Mouse (Mus musculus) CH12.LX (cell line): ENCODE results near the gene Polr1b. TPM values are rescaled to one million over a fixed set of nuclear protein-coding genes. Genes with fewer than 3 reads are reported as not detected.

Source experiments
- DNase-seq: peaks from one replicate; pipeline ENCODE4 v3.0.0-alpha.2; 2013; ENCODE audit errors: extremely low read depth
- H3K27ac ChIP-seq: 2 replicates; pipeline ENCODE4 v1.5.1; 2012; ENCODE audit warnings: low read depth, mild to moderate bottlenecking, control low read depth, moderate library complexity; ENCODE audit not compliant: insufficient read depth
- H3K27me3 ChIP-seq: replicated peaks from 2 replicates; pipeline ENCODE3; 2012; ENCODE audit warnings: inconsistent platforms
- H3K36me3 ChIP-seq, 2 experiments: replicated peaks in 1 of 2; 2 replicates each; pipeline versions ENCODE3 to v1.6.1; 2012; ENCODE audit warnings: inconsistent platforms in 1 of 2, low read length in 1 of 2, mild to moderate bottlenecking in 1 of 2, mixed read lengths in 1 of 2, moderate library complexity in 1 of 2; ENCODE audit not compliant: control insufficient read depth in 1 of 2, insufficient read depth in 1 of 2
- H3K4me1 ChIP-seq, 2 experiments: 2 replicates each; pipeline ENCODE4 v1.6.1; 2012; ENCODE audit warnings: inconsistent platforms in 1 of 2, moderate library complexity in 1 of 2; ENCODE audit not compliant: insufficient read depth in 2 of 2, control insufficient read depth in 1 of 2
- H3K4me2 ChIP-seq: 2 replicates; pipeline ENCODE4 v1.6.1; 2012; ENCODE audit warnings: low read depth, mild to moderate bottlenecking, control low read depth; ENCODE audit not compliant: poor library complexity, insufficient read depth, severe bottlenecking
- H3K4me3 ChIP-seq, 3 experiments: fragments of 150-350 bp in 1 of 3; sonication (generic) in 1 of 3; replicated peaks in 1 of 3; 2 replicates each; pipeline versions ENCODE3 to v1.5.1; 2011 to 2012; ENCODE audit warnings: low read depth in 2 of 3, low read length in 2 of 3, mild to moderate bottlenecking in 2 of 3, moderate library complexity in 2 of 3, control low read depth in 1 of 3, improper control_type of control experiment in 1 of 3, inconsistent platforms in 1 of 3, mixed read lengths in 1 of 3; ENCODE audit not compliant: poor library complexity in 1 of 3
- H3K79me2 ChIP-seq: replicated peaks from 2 replicates; pipeline ENCODE4 v1.6.1; 2012; ENCODE audit warnings: mild to moderate bottlenecking, moderate library complexity; ENCODE audit not compliant: control insufficient read depth, poor library complexity, insufficient read depth, severe bottlenecking; ENCODE audit errors: extremely low read depth
- H3K9ac ChIP-seq: 2 replicates; pipeline ENCODE4 v1.6.1; 2012; ENCODE audit warnings: low read depth, mild to moderate bottlenecking, control low read depth, moderate library complexity; ENCODE audit not compliant: insufficient read depth
- H3K9me3 ChIP-seq: replicated peaks from 2 replicates; pipeline ENCODE3; 2012; ENCODE audit warnings: low read length, inconsistent platforms, mixed read lengths
- BHLHE40 ChIP-seq: IDR thresholded peaks from 2 replicates; pipeline ENCODE4 v1.6.1; 2011; ENCODE audit warnings: mild to moderate bottlenecking, low read depth, low read length, improper control_type of control experiment
- CHD1 ChIP-seq: IDR thresholded peaks from 2 replicates; pipeline ENCODE4 v1.6.1; 2012; ENCODE audit warnings: low read depth, low read length, improper control_type of control experiment, inconsistent platforms
- CHD2 ChIP-seq: IDR thresholded peaks from 2 replicates; pipeline ENCODE4 v1.6.1; 2011; ENCODE audit warnings: low read length, improper control_type of control experiment
- CTCF ChIP-seq, 2 experiments: IDR thresholded peaks in 1 of 2; conservative IDR thresholded peaks in 1 of 2; 2 replicates each; pipeline ENCODE4 v1.5.1; 2011 to 2012; ENCODE audit warnings: low read depth in 2 of 2, low read length in 2 of 2, improper control_type of control experiment in 1 of 2, inconsistent platforms in 1 of 2, mild to moderate bottlenecking in 1 of 2, moderate library complexity in 1 of 2
- E2F4 ChIP-seq: IDR thresholded peaks from 2 replicates; pipeline ENCODE4 v1.6.1; 2011; ENCODE audit warnings: low read depth, low read length, improper control_type of control experiment; ENCODE audit not compliant: insufficient replicate concordance
- ELF1 ChIP-seq: IDR thresholded peaks from 2 replicates; pipeline ENCODE4 v1.6.1; 2014; ENCODE audit warnings: low read depth, mild to moderate bottlenecking, inconsistent platforms, low read length, improper control_type of control experiment
- EP300 ChIP-seq: IDR thresholded peaks from 2 replicates; pipeline ENCODE4 v1.6.1; 2011; ENCODE audit warnings: low read length, improper control_type of control experiment
- ETS1 ChIP-seq: conservative IDR thresholded peaks from 2 replicates; pipeline ENCODE4 v1.6.1; 2012; ENCODE audit warnings: low read depth, mild to moderate bottlenecking, inconsistent platforms, low read length, improper control_type of control experiment, moderate library complexity
- GABPA ChIP-seq: IDR thresholded peaks from 2 replicates; pipeline ENCODE4 v1.6.1; 2012; ENCODE audit warnings: low read depth, low read length, improper control_type of control experiment, inconsistent platforms; ENCODE audit not compliant: insufficient replicate concordance
- HCFC1 ChIP-seq: IDR thresholded peaks from 2 replicates; pipeline ENCODE4 v1.6.1; 2012; ENCODE audit warnings: low read depth, mild to moderate bottlenecking, inconsistent platforms, low read length, improper control_type of control experiment
- IRF4 ChIP-seq: IDR thresholded peaks from 2 replicates; pipeline ENCODE4 v1.6.1; 2014; ENCODE audit warnings: low read depth, mild to moderate bottlenecking, inconsistent platforms, low read length, improper control_type of control experiment
- JUN ChIP-seq: IDR thresholded peaks from 2 replicates; pipeline ENCODE4 v1.6.1; 2011; ENCODE audit warnings: low read depth, mild to moderate bottlenecking, low read length, improper control_type of control experiment, moderate library complexity; ENCODE audit not compliant: insufficient read depth
- JUND ChIP-seq: conservative IDR thresholded peaks from 2 replicates; pipeline ENCODE4 v1.6.1; 2011; ENCODE audit warnings: low read depth, low read length, improper control_type of control experiment
- KAT2A ChIP-seq: IDR thresholded peaks from 2 replicates; pipeline ENCODE4 v1.6.1; 2012; ENCODE audit warnings: low read length, improper control_type of control experiment, inconsistent platforms; ENCODE audit not compliant: insufficient replicate concordance
- MAFK ChIP-seq: IDR thresholded peaks from 2 replicates; pipeline ENCODE4 v1.6.1; 2011; ENCODE audit warnings: low read length, improper control_type of control experiment; ENCODE audit not compliant: insufficient replicate concordance
- MAX ChIP-seq: IDR thresholded peaks from 2 replicates; pipeline ENCODE4 v1.6.1; 2011; ENCODE audit warnings: low read length, improper control_type of control experiment
- MAZ ChIP-seq: IDR thresholded peaks from 2 replicates; pipeline ENCODE4 v1.6.1; 2012; ENCODE audit warnings: low read depth, mild to moderate bottlenecking, inconsistent platforms, low read length, improper control_type of control experiment, moderate library complexity
- MEF2A ChIP-seq: IDR thresholded peaks from 2 replicates; pipeline ENCODE4 v1.6.1; 2014; ENCODE audit warnings: low read depth, mild to moderate bottlenecking, inconsistent platforms, low read length, improper control_type of control experiment, borderline replicate concordance
- MXI1 ChIP-seq: IDR thresholded peaks from 2 replicates; pipeline ENCODE4 v1.6.1; 2011; ENCODE audit warnings: mild to moderate bottlenecking, low read depth, low read length, improper control_type of control experiment
- MYC ChIP-seq: IDR thresholded peaks from 2 replicates; pipeline ENCODE4 v1.6.1; 2011; ENCODE audit warnings: low read depth, mild to moderate bottlenecking, improper control_type of control experiment, low read length
- NELFE ChIP-seq: IDR thresholded peaks from 2 replicates; pipeline ENCODE4 v1.6.1; 2011; ENCODE audit warnings: low read depth, low read length, improper control_type of control experiment
- NRF1 ChIP-seq: IDR thresholded peaks from 2 replicates; pipeline ENCODE4 v1.6.1; 2014; ENCODE audit warnings: low read depth, mild to moderate bottlenecking, inconsistent platforms, low read length, improper control_type of control experiment, moderate library complexity
- PAX5 ChIP-seq: IDR thresholded peaks from 2 replicates; pipeline ENCODE4 v1.6.1; 2012; ENCODE audit warnings: low read length, inconsistent platforms, mixed read lengths
- POLR2A ChIP-seq: IDR thresholded peaks from 2 replicates; pipeline ENCODE4 v1.6.1; 2011; ENCODE audit warnings: low read depth, mild to moderate bottlenecking, improper control_type of control experiment, low read length
- POLR2AphosphoS2 ChIP-seq: IDR thresholded peaks from 2 replicates; pipeline ENCODE4 v1.6.1; 2011; ENCODE audit warnings: low read depth, low read length, improper control_type of control experiment
- RAD21 ChIP-seq: IDR thresholded peaks from 2 replicates; pipeline ENCODE4 v1.6.1; 2011; ENCODE audit warnings: low read depth, mild to moderate bottlenecking, low read length, improper control_type of control experiment, moderate library complexity
- RCOR1 ChIP-seq: conservative IDR thresholded peaks from 2 replicates; pipeline ENCODE4 v1.6.1; 2012; ENCODE audit warnings: low read depth, mild to moderate bottlenecking, inconsistent platforms, low read length, improper control_type of control experiment
- SIN3A ChIP-seq: IDR thresholded peaks from 2 replicates; pipeline ENCODE4 v1.6.1; 2012; ENCODE audit warnings: low read length, improper control_type of control experiment, inconsistent platforms
- SMC3 ChIP-seq: IDR thresholded peaks from 2 replicates; pipeline ENCODE4 v1.6.1; 2011; ENCODE audit warnings: low read depth, low read length, improper control_type of control experiment
- TBP ChIP-seq: conservative IDR thresholded peaks from 2 replicates; pipeline ENCODE4 v1.6.1; 2011; ENCODE audit warnings: low read depth, low read length, improper control_type of control experiment
- TCF12 ChIP-seq: IDR thresholded peaks from 2 replicates; pipeline ENCODE4 v1.6.1; 2014; ENCODE audit warnings: low read depth, mild to moderate bottlenecking, inconsistent platforms, low read length, improper control_type of control experiment
- UBTF ChIP-seq: IDR thresholded peaks from 2 replicates; pipeline ENCODE4 v1.6.1; 2012; ENCODE audit warnings: low read depth, mild to moderate bottlenecking, inconsistent platforms, low read length, improper control_type of control experiment, moderate library complexity
- USF1 ChIP-seq: IDR thresholded peaks from 2 replicates; pipeline ENCODE4 v1.6.1; 2014; ENCODE audit warnings: low read depth, mild to moderate bottlenecking, inconsistent platforms, low read length, improper control_type of control experiment
- USF2 ChIP-seq: conservative IDR thresholded peaks from 2 replicates; pipeline ENCODE4 v1.6.1; 2011; ENCODE audit warnings: low read depth, low read length, improper control_type of control experiment
- ZC3H11A ChIP-seq: IDR thresholded peaks from 2 replicates; pipeline ENCODE4 v1.6.1; 2012; ENCODE audit warnings: low read depth, mild to moderate bottlenecking, inconsistent platforms, low read length, improper control_type of control experiment
- ZKSCAN1 ChIP-seq: IDR thresholded peaks from 2 replicates; pipeline ENCODE4 v1.6.1; 2012; ENCODE audit warnings: low read depth, inconsistent platforms, low read length, improper control_type of control experiment, borderline replicate concordance
- ZMIZ1 ChIP-seq: IDR thresholded peaks from 2 replicates; pipeline ENCODE4 v1.6.1; 2012; ENCODE audit warnings: low read depth, mild to moderate bottlenecking, inconsistent platforms, low read length, improper control_type of control experiment
- ZNF384 ChIP-seq: IDR thresholded peaks from 2 replicates; pipeline ENCODE4 v1.6.1; 2012; ENCODE audit warnings: low read depth, low read length, improper control_type of control experiment, inconsistent platforms
- dilution Hi-C: fragments of 300-500 bp; cut with MboI; formaldehyde crosslinking; loops from 2 replicates; pipeline ENCODE4 v1.14.3; 2020; ENCODE audit warnings: low sequenced_read_pairs; ENCODE audit not compliant: extremely low pct_unique_long_range_greater_than_20kb, extremely low pct_ligation_motif_present
- in situ Hi-C: fragments of 300-500 bp; cut with MboI; formaldehyde crosslinking; loops from 3 replicates; pipeline ENCODE4 v1.14.3; 2019; ENCODE audit warnings: low sequenced_read_pairs, low pct_ligation_motif_present, low pct_unique_long_range_greater_than_20kb, mixed read lengths
- polyA plus RNA-seq: library from polyadenylated mRNA; unstranded; fragments of >175 nt; gene quantifications from 2 replicates; pipeline ENCODE4 v1.2.1, GENCODE M21; 2012; ENCODE audit warnings: low read depth; ENCODE audit not compliant: insufficient read length
- total RNA-seq, 2 experiments: library from RNA; depleted of rRNA; stranded (reverse); fragments of 300-350 nt in 1 of 2; fragments of >200 nt in 1 of 2; gene quantifications; 2 replicates each; pipeline ENCODE4 v1.2.3; 2012 to 2014

Polr1b gene
- 68.0 and 86.7 TPM in 2 replicates for total RNA-seq (2012; rRNA removed)
- 70.5 and 70.9 TPM in 2 replicates for total RNA-seq (2014; rRNA removed)
- polyA plus RNA-seq = 74.2 and 83.1 TPM in 2 replicates

DNA sequence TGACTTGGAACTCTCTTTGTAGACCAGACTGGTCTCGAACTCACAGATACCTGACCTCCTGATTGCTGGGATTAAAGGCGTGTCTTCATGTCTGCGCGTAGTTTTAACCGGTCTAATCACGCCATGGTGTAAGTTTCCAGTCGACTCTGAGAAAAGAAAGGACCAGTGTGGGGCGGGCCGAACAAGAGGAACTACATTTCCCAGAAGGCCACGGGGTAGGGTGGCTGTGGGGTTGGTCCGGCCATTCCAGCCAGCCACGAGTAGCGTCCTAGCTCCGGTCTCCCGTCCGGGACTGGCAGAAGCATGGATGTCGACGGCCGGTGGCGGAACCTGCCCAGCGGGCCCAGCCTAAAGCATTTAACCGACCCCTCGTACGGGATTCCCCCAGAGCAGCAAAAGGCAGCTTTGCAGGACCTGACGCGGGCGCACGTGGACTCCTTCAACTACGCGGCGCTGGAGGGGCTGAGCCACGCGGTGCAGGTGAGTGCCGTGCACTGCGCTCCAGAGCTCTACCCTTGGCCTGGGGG, at the start of gene Polr1b:
Polr1b (plus strand) TSS at position 212 of the 527 bp plus-strand sequence.
- H3K27me3 ChIP-seq = no peaks in the 10 kb centered on the region
- peak; percentile 89 for TF ChIP-seq TBP
- TF ChIP-seq EP300 = no peak
- peak; percentile 99 for TF ChIP-seq HCFC1
- no peak for TF ChIP-seq UBTF
- no peak for TF ChIP-seq MAFK
- no peak for TF ChIP-seq PAX5
- peak; percentile 61; the same call in 1 of the 2 replicates for TF ChIP-seq GABPA
- peak; percentile 99 for TF ChIP-seq MYC
- peak; percentile 85 for TF ChIP-seq TCF12
- TF ChIP-seq IRF4 = peak; percentile 66; the same call in 1 of the 2 replicates
- TF ChIP-seq CTCF (conservative IDR thresholded peaks at IDR 0.05 in 1 of 2, IDR thresholded peaks at IDR 0.05 in 1 of 2; ENCODE audit: low read depth in 2 of 2, low read length in 2 of 2) = no peak
- TF ChIP-seq E2F4 = no peak
- peak; percentile 97 for TF ChIP-seq MAZ
- TF ChIP-seq CHD2 = peak; percentile 81
- TF ChIP-seq JUN = no peak
- TF ChIP-seq MAX = peak; percentile 95
- no peak for TF ChIP-seq JUND
- no peak for TF ChIP-seq ETS1
- TF ChIP-seq MEF2A = peak; percentile 77; the same call in 1 of the 2 replicates
- TF ChIP-seq ELF1 = peak; percentile 81
- peak; percentile 82; the same call in 1 of the 2 replicates for TF ChIP-seq POLR2AphosphoS2
- TF ChIP-seq RAD21 = no peak
- TF ChIP-seq KAT2A = peak; percentile 96; the same call in 1 of the 2 replicates
- TF ChIP-seq BHLHE40 = 0 out of 2 replicates have a peak, but pooled peaks have one; percentile 41
- TF ChIP-seq MXI1 = peak; percentile 99
- TF ChIP-seq USF2 = no peak
- no peak for TF ChIP-seq SMC3
- TF ChIP-seq ZKSCAN1 = no peak
- peak; percentile 95 for TF ChIP-seq POLR2A
- TF ChIP-seq RCOR1 = no peak
- TF ChIP-seq ZNF384 = no peak
- TF ChIP-seq ZC3H11A = no peak
- peak; percentile 89 for TF ChIP-seq ZMIZ1
- TF ChIP-seq CHD1 = no peak
- peak; percentile 94 for TF ChIP-seq NELFE
- peak; percentile 97; the same call in 1 of the 2 replicates for TF ChIP-seq SIN3A
- 0 out of 2 replicates have a peak, but pooled peaks have one; percentile 37 for TF ChIP-seq NRF1
- TF ChIP-seq USF1 = no peak
- in situ Hi-C loops = no loop called here
- H3K27ac ChIP-seq = no peak within 1 kb of the TSS
- peak within 1 kb of the TSS; percentile 59 for H3K4me2 ChIP-seq
- H3K9ac ChIP-seq = peak within 1 kb of the TSS; percentile 74
- peak; percentile 96 for DNase-seq
- no peaks in the 10 kb centered on the region for H3K9me3 ChIP-seq
- dilution Hi-C loops = no loop called here
- H3K4me1 ChIP-seq = peaks cover 4 to 13% of the 10 kb centered on the region in 2 experiments; a peak in 3 of 4 replicates
- peak within 1 kb of the TSS; percentile 82 to 98 (median 91) for H3K4me3 ChIP-seq
- peaks cover 30% of the 10 kb centered on the region for H3K79me2 ChIP-seq
- H3K36me3 ChIP-seq = peaks cover 24 to 36% of the 10 kb centered on the region in 2 experiments
